Mouse (Mus musculus): ENCODE measurements around the gene Stat5a.

DNA sequence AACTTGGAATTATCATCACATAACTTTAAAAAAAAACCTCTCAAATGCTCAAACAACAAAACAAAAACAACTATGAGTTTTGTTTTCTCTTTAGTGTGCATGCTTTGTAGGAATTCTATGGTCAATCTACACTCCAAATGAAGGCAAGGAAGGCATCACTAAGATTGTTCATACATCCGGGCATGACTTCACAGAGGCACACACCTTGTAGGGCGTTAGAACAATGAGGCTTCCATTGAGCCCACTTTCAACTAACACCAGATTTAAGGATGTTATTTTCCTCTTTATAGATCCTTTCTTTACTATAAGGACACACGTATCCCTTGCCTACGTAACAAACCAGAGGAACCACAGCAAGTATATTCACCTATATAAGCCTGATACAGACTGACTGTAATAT is 11.6 kb upstream of the Stat5a start:
- no peak for TF ChIP-seq POLR2A (IDR thresholded peaks at IDR 0.05; ENCODE audit: control insufficient read depth, extremely low read depth, insufficient read depth, low read length, poor library complexity)
- TF ChIP-seq CTCF (IDR thresholded peaks at IDR 0.05; ENCODE audit: borderline replicate concordance, control insufficient read depth, extremely low read depth, insufficient read depth, low read length, poor library complexity) = no peak
